Mouse (Mus musculus) heart, adult 2 months (tissue): ENCODE measurements around the gene Resp18. TPM values are rescaled to one million over a fixed set of nuclear protein-coding genes. Genes with fewer than 3 reads are reported as not detected.

Experiments
- DNase-seq, 2 experiments: peaks; one replicate each; pipeline ENCODE4 v3.0.0; 2021
- H3K27ac ChIP-seq: fragments of 200-600 bp; 2 replicates; pipeline ENCODE4 v1.8.1; 2022
- H3K27me3 ChIP-seq: fragments of 200-500 bp; 2 replicates; pipeline ENCODE4 v1.6.1; 2012; ENCODE audit warnings: mild to moderate bottlenecking, low read length, inconsistent platforms, mixed read lengths; ENCODE audit not compliant: control insufficient read depth, insufficient read depth
- H3K36me3 ChIP-seq: fragments of 200-500 bp; 2 replicates; pipeline ENCODE4 v1.6.1; 2012; ENCODE audit warnings: low read length, inconsistent platforms; ENCODE audit not compliant: control insufficient read depth, insufficient read depth
- H3K4me1 ChIP-seq: fragments of 200-500 bp; 2 replicates; pipeline ENCODE4 v1.6.1; 2011; ENCODE audit warnings: low read length; ENCODE audit not compliant: control insufficient read depth, insufficient read depth
- H3K4me3 ChIP-seq: fragments of 200-600 bp; 2 replicates; pipeline ENCODE4 v1.8.1; 2022
- H3K79me2 ChIP-seq: fragments of 200-500 bp; replicated peaks from 2 replicates; pipeline ENCODE4 v1.6.1; 2012; ENCODE audit warnings: mild to moderate bottlenecking, inconsistent platforms, low read length, moderate library complexity, mixed read lengths; ENCODE audit not compliant: control insufficient read depth, insufficient read depth
- H3K9ac ChIP-seq: fragments of 200-500 bp; 2 replicates; pipeline ENCODE4 v1.6.1; 2012; ENCODE audit warnings: low read depth, mild to moderate bottlenecking, control low read depth, inconsistent platforms, low read length, mixed read lengths
- CTCF ChIP-seq: fragments of 200-600 bp; IDR thresholded peaks from 2 replicates; pipeline ENCODE4 v1.8.1; 2022; ENCODE audit warnings: antibody characterized with exemption, mild to moderate bottlenecking, moderate library complexity
- EP300 ChIP-seq: fragments of 200-500 bp; IDR thresholded peaks from 2 replicates; pipeline ENCODE4 v1.6.1; 2011; ENCODE audit warnings: low read depth, low read length, control low read depth; ENCODE audit not compliant: insufficient read depth
- POLR2A ChIP-seq: fragments of 200-500 bp; IDR thresholded peaks from 2 replicates; pipeline ENCODE4 v1.6.1; 2011; ENCODE audit warnings: mild to moderate bottlenecking, low read depth, low read length, control low read depth; ENCODE audit not compliant: insufficient read depth
- WGBS: fragments of 180-500 bp; shearing (Covaris S2); methylation state at CpG from one replicate; pipeline ENCODE4 v1.1.7; 2018; 5-methylcytosine and 5-hydroxymethylcytosine counted together
- intact Hi-C: fragments of 180-260 bp; cut with DNase I; formaldehyde crosslinking; loops from one replicate; pipeline ENCODE4 v1.15.1; 2025
- polyA plus RNA-seq: library from polyadenylated mRNA; depleted of rRNA; stranded (reverse); fragments of >200 nt; gene quantifications from 2 replicates; pipeline ENCODE4 v1.2.3, GENCODE M21; 2012
- total RNA-seq, 2 experiments: library from RNA; stranded (reverse); gene quantifications; 2 replicates each; pipeline ENCODE4 v1.2.3; 2021

Gene Resp18
- total and polyA plus RNA-seq, 3 experiments: 0.39 TPM; not detected in 2

DNA sequence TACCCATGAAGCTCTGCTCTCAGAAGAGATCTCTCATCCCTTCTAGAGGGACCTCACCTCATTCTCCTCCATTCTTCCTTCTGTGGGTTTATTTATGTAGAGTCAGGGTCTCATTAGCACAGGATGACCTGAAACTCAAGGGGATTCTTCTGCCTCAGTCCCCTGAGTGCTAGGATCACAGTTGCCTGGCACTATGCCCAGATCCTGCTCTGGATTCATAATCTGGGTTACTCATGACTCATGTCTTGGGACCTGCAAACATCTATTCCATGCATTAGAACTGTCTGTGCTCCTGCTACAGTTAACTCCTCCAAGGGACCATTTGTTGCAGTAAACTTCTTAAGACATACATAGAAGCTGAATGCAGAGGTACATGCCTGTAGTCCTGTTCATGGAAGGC is 16.9 kb downstream of the Resp18 start:
- Histone ChIP-seq H3K4me3 (no peak overlapping the region), H3K4me1 (no peaks in the 10 kb centered on the region), H3K79me2 (no peaks in the 10 kb centered on the region), H3K27ac (no peak overlapping the region), H3K27me3 (peaks cover 3% of the 10 kb centered on the region; the same call in 1 of the 2 replicates), H3K36me3 (no peaks in the 10 kb centered on the region), H3K9ac (no peak overlapping the region)
- intact Hi-C loops: no loop called here
- DNase-seq: no peak
- no peak for TF ChIP-seq CTCF
- TF ChIP-seq POLR2A: no peak
- TF ChIP-seq EP300: no peak

DNA sequence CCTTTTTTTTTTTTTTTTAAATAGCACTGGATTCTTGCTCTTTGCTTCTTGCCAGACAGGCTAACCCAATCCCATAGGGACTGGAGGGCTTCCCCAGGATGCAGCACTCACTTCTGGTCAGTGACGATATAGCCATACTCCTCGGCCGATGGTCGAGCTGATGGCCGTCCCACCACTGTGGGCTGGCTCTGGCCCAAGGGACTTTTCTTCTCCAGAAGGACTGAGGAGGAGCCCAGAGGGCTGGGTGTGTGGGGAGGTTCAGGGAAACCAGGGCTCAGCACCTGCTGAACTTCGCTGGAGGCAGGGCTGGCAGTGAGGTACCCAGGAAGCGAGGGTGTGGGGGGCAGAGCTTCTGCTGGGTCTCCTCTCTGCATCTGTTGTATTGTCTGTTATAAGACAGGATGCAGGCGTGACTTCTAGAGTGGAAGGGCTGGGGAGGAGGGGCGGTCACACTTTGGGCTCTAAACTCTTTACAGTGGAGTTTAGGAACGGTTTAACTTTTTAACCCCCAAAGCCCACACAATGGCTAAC is 22.6 kb downstream of the Resp18 start:
- Histone ChIP-seq H3K9ac (no peak overlapping the region), H3K27me3 (no peaks in the 10 kb centered on the region), H3K79me2 (no peaks in the 10 kb centered on the region), H3K27ac (no peak overlapping the region), H3K4me3 (no peak overlapping the region), H3K36me3 (no peaks in the 10 kb centered on the region), H3K4me1 (peaks cover 2% of the 10 kb centered on the region)
- 28% methylated on average over 10 of the region's 10 CpGs for WGBS
- no peak for DNase-seq
- TF ChIP-seq CTCF (no peak), EP300 (no peak), POLR2A (no peak)
- intact Hi-C loops: no loop called here

DNA sequence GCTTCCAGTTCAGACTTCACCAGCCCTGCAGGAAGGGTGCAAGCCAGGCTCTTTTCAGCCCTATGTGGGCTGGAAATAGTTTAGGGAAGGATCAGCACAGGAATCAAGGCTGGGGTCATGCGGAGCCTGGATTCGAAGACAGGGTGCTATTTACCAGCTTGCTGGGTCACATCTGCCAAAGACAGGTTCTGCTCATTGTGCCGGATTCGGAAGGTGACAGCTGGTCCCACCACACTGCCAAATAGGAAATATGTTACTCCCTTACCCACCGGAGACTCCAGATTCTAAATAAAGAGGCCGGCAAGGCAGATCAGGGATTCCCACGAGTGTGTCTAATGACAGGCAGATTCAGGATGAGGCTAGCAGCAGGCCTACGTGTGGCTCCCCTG is 23.6 kb downstream of the Resp18 start:
- TF ChIP-seq CTCF: no peak
- TF ChIP-seq POLR2A: no peak
- TF ChIP-seq EP300: no peak
- peaks cover 2% of the 10 kb centered on the region for H3K4me1 ChIP-seq
- no peak overlapping the region for H3K4me3 ChIP-seq
- H3K9ac ChIP-seq: no peak overlapping the region
- intact Hi-C loops: loop anchor here (5.0 kb wide), 3 partner anchors 63 to 307 kb away; partner anchors contain the start of genes Abcb6 and Dnpep
- H3K27me3 ChIP-seq: no peaks in the 10 kb centered on the region
- H3K27ac ChIP-seq: no peak overlapping the region
- H3K36me3 ChIP-seq: no peaks in the 10 kb centered on the region
- H3K79me2 ChIP-seq: no peaks in the 10 kb centered on the region
- 59% methylated on average over 8 of the region's 8 CpGs for WGBS
- no peak for DNase-seq

DNA sequence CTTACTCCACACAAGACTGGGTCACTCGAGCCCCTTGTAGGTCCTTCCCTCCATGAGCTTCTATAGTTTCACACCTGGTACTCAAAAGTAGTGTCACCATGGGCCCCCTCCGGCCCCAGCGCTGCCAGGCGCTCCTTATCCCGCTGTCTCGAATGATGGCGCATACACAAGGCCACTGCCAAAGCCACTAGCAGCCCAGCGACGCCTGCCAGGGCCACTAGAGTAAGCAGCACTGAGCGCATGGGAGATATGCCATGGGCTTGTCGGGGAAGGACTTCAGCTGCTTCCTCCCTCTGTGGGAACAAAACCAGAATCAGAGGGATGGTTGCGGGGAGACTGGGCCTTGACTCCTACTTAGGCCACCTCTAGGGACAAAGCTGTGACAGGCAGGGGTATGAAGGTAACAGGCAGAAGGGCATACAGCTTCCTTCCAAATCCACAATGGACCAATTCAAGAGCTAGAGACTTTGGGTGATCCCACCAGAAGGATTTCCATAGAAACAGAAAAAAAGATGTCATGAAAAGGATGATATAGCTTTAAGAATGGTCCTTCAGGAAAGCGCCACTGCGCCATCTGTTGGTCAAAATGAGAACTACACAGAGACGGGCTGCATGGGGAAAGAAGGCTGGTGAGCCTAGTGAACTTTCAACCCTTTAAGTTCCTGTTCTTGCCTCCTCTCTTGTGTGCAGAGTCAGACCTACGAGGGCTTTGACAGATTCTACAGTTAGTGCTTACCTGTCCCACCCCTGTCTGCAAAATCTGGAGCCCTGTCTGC is 24.2 kb downstream of the Resp18 start:
- Histone ChIP-seq H3K36me3 (no peaks in the 10 kb centered on the region), H3K27me3 (no peaks in the 10 kb centered on the region), H3K4me3 (no peak overlapping the region), H3K27ac (no peak overlapping the region), H3K9ac (no peak overlapping the region), H3K4me1 (peaks cover 2% of the 10 kb centered on the region), H3K79me2 (no peaks in the 10 kb centered on the region)
- DNase-seq: peak; percentile 74 to 87
- intact Hi-C loops: loop anchor here (5.0 kb wide), 3 partner anchors 63 to 307 kb away; partner anchors contain the start of genes Abcb6 and Dnpep
- TF ChIP-seq EP300 (no peak), CTCF (peak; percentile 100)
- 58% methylated on average over 16 of the region's 16 CpGs for WGBS

DNA sequence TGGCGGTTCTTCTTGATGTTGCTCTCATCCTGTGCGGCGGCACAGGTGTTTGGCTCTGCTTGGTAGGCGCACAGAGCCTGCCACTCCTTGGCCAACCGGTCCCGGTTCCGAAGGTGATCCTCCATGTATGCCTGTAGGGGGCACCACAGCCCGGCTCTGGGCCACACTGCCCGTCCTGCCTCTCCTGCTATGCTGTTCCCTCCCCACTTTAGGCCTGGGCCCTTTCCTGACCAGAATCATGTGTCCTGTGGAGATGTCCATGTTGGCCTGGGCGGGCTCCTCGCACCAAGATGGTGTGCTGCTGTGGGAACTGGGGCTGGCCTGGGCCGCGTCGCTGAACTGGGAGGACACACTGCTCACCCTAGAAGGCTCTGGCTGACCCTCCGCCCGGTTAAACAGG is 25.2 kb downstream of the Resp18 start:
- TF ChIP-seq EP300 (no peak), POLR2A (no peak), CTCF (peak; percentile 20; the same call in 1 of the 2 replicates)
- no peak overlapping the region for H3K4me3 ChIP-seq
- intact Hi-C loops: loop anchor here (5.0 kb wide), 3 partner anchors 64 to 306 kb away; partner anchors contain the start of genes Abcb6 and Dnpep
- H3K27me3 ChIP-seq: no peaks in the 10 kb centered on the region
- no peak for DNase-seq
- no peaks in the 10 kb centered on the region for H3K79me2 ChIP-seq
- WGBS: 66% methylated on average over 16 of the region's 16 CpGs
- H3K36me3 ChIP-seq: no peaks in the 10 kb centered on the region
- no peak overlapping the region for H3K27ac ChIP-seq
- H3K9ac ChIP-seq: no peak overlapping the region
- peaks cover 7% of the 10 kb centered on the region for H3K4me1 ChIP-seq

DNA sequence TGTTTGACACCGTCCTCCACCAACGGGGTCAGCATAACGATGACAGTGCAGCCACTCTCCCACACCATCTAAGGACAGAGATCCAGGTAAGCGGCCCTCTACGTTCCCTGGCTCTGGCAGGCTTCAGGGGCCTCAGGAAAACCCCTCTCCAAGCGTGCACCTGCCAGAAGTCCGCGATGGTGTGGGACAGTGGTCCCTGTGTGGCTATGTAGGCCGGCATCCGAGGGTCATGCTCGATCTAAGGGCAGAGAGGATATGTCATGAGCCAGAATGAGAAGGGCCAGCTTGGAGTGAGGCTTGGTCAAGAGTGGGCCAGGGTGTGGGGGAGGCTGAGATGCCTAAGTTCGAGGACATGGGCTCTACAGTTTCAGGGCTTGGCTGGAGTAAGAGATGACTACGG is 25.9 kb downstream of the Resp18 start:
- no peak for DNase-seq
- no peak overlapping the region for H3K9ac ChIP-seq
- no peak overlapping the region for H3K27ac ChIP-seq
- no peak overlapping the region for H3K4me3 ChIP-seq
- H3K79me2 ChIP-seq: no peaks in the 10 kb centered on the region
- WGBS: 71% methylated on average over 13 of the region's 13 CpGs
- H3K4me1 ChIP-seq: peaks cover 10% of the 10 kb centered on the region
- no peaks in the 10 kb centered on the region for H3K27me3 ChIP-seq
- intact Hi-C loops: loop anchor here (5.0 kb wide), 3 partner anchors 65 to 305 kb away; partner anchors contain the start of genes Abcb6 and Dnpep
- no peaks in the 10 kb centered on the region for H3K36me3 ChIP-seq
- TF ChIP-seq CTCF (no peak), EP300 (no peak), POLR2A (no peak)
